Mouse (Mus musculus): ENCODE data around the gene Dolpp1. TPM values are rescaled to one million over a fixed set of nuclear protein-coding genes. Genes with fewer than 3 reads are reported as not detected.
"Not testable (repeated sequence)": the region's sequence is repeated elsewhere in the genome, so short reads cannot be mapped to it uniquely, and the experiment has no call there.

Gene Dolpp1
- polyA plus RNA-seq, 1 experiment from 2014 or later: 19.5 TPM

DNA sequence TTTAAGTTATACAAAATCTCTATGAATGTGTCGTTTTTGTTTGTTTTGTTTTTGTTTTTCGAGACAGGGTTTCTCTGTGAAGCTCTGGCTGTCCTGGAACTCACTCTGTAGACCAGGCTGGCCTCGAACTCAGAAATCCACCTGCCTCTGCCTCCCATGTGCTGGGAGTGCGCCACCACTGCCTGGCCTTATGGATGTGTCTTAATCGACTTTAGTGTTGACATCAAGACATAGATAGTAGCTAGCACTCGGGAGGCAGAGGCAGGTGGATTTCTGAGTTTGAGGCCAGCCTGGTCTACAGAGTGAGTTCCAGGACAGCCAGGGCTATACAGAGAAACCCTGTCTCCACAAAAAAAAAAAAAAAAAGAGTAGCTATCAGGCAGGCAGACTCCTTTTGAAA, 25.1 kb downstream of the Dolpp1 start:
- WGBS (ENCODE audit: insufficient replicate concordance): 68% methylated on average over 6 of the region's 6 CpGs
- H3K9ac ChIP-seq (ENCODE audit: low read depth, low read length): not testable (repeated sequence)

DNA sequence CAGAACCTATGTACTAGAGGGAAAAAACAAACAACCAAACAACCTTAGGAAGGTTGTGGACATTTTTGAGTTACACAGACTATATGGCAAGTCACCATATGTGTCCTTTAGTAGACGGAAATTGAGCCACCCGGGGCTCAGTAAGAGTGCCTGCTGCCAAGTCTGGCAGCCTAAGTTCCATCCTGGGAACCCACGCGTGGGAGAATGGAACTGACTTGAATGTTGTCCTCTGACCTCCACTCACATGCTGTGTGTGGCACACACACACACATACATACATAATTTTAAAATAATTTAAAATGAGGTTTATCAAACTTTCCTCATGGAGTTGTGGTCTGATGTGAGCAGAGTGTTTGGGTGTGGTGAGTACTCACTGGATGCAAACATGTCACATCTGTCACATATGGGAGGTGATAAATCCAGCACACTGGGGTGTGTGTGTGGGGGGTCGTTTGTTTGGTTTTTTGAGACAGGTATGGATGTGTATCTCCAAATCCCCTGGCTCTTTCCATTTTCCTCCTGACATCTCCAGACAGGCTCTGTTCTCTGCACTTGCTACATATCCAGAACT, 25.6 kb downstream of the Dolpp1 start:
- Histone ChIP-seq H3K4me1 (ENCODE audit: control insufficient read depth, insufficient read depth, low read length) (peaks cover 23% of the 10 kb centered on the region), H3K4me3 (ENCODE audit: low read depth, low read length) (no peak overlapping the region), H3K9ac (ENCODE audit: low read depth, low read length) (no peak overlapping the region), H3K9me3 (replicated peaks; ENCODE audit: control insufficient read depth, low read length) (no peaks in the 10 kb centered on the region), H3K36me3 (ENCODE audit: control insufficient read depth, insufficient read depth, low read length) (0 out of 2 replicates have a peak, but pooled peaks cover 3% of the 10 kb centered on the region), H3K27me3 (ENCODE audit: control insufficient read depth, insufficient read depth, low read length) (no peaks in the 10 kb centered on the region), H3K27ac (ENCODE audit: low read depth, low read length) (no peak overlapping the region), H3K4me2 (peak overlapping the region; percentile 90)
- no peak for ATAC-seq (replicated peaks; ENCODE audit: insufficient number of reproducible peaks, low FRiP score, low TSS enrichment)
- 71% methylated on average over 5 of the region's 5 CpGs for WGBS (ENCODE audit: insufficient replicate concordance)

More for the DNA sequence above, 25.1 kb downstream of the Dolpp1 start:
- peak overlapping the region; percentile 93; the same call in 1 of the 2 replicates for H3K4me3 ChIP-seq (ENCODE audit: low read depth, low read length)
- H3K9me3 ChIP-seq (replicated peaks; ENCODE audit: control insufficient read depth, low read length); H3K36me3 ChIP-seq (ENCODE audit: control insufficient read depth, insufficient read depth, low read length); H3K27ac ChIP-seq (ENCODE audit: low read depth, low read length); ATAC-seq (replicated peaks; ENCODE audit: insufficient number of reproducible peaks, low FRiP score, low TSS enrichment); H3K27me3 ChIP-seq (ENCODE audit: control insufficient read depth, insufficient read depth, low read length): not testable (repeated sequence)
- peak overlapping the region; percentile 90 for H3K4me2 ChIP-seq
- peaks cover 23% of the 10 kb centered on the region for H3K4me1 ChIP-seq (ENCODE audit: control insufficient read depth, insufficient read depth, low read length)

DNA sequence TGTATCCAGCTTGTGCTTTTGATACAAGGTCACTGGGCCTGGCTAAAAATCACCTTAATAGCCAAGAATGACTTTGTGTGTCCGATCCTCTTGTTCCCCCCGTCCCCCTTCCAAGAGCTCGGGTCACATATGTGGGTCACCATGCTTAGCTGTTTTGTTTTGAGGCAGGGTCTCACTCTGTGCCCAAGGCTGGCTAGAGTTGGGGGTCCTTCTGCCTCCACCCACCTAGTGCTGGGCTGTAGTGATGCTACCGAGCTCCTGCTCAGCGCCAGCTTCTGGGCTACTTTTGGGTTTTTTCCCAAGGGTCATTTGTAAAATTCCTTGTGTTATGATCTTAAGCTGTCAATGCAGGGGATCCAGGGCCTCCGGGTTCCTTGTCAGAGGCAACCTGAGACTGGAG, 26.2 kb downstream of the Dolpp1 start:
- no peak overlapping the region for H3K4me3 ChIP-seq (ENCODE audit: low read depth, low read length)
- peaks cover 23% of the 10 kb centered on the region for H3K4me1 ChIP-seq (ENCODE audit: control insufficient read depth, insufficient read depth, low read length)
- H3K9ac ChIP-seq (ENCODE audit: low read depth, low read length): 0 out of 2 replicates have a peak overlapping the region, but pooled peaks have one; percentile 43
- WGBS (ENCODE audit: insufficient replicate concordance): 80% methylated on average over 6 of the region's 6 CpGs
- H3K9me3 ChIP-seq (replicated peaks; ENCODE audit: control insufficient read depth, low read length): no peaks in the 10 kb centered on the region
- no peaks in the 10 kb centered on the region for H3K27me3 ChIP-seq (ENCODE audit: control insufficient read depth, insufficient read depth, low read length)
- H3K36me3 ChIP-seq (ENCODE audit: control insufficient read depth, insufficient read depth, low read length): no peaks in the 10 kb centered on the region
- ATAC-seq (replicated peaks; ENCODE audit: insufficient number of reproducible peaks, low FRiP score, low TSS enrichment): no peak
- H3K27ac ChIP-seq (ENCODE audit: low read depth, low read length): no peak overlapping the region
- H3K4me2 ChIP-seq: peak overlapping the region; percentile 90

DNA sequence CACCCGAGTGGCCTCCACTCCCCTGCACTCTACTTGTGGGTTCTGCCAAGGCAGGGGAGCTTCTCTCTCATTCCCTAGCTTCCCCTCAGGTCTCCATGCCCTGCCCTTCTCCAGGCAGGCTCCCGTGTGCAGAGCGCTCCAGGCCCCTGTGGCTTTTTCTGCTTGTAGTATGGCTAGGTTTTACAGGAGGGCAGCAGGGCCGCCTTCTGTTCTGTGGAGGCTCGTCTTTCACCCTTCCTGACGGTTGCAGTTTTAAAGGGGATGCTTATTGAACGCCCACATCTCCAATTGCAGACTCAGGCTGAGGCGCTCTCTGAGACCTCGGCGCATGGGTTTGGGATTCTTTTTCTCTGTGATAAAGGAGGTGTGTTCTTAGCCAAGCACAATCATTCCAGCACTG, 27.1 kb downstream of the Dolpp1 start:
- Histone ChIP-seq H3K27ac (ENCODE audit: low read depth, low read length) (peak overlapping the region; percentile 47; the same call in 1 of the 2 replicates), H3K9ac (ENCODE audit: low read depth, low read length) (peak overlapping the region; percentile 43; the same call in 1 of the 2 replicates), H3K27me3 (ENCODE audit: control insufficient read depth, insufficient read depth, low read length) (no peaks in the 10 kb centered on the region), H3K4me3 (ENCODE audit: low read depth, low read length) (peak overlapping the region; percentile 3; the same call in 1 of the 2 replicates), H3K36me3 (ENCODE audit: control insufficient read depth, insufficient read depth, low read length) (no peaks in the 10 kb centered on the region), H3K4me2 (peak overlapping the region; percentile 90), H3K4me1 (ENCODE audit: control insufficient read depth, insufficient read depth, low read length) (peaks cover 23% of the 10 kb centered on the region), H3K9me3 (replicated peaks; ENCODE audit: control insufficient read depth, low read length) (no peaks in the 10 kb centered on the region)
- 32% methylated on average over 10 of the region's 10 CpGs for WGBS (ENCODE audit: insufficient replicate concordance)
- no peak for ATAC-seq (replicated peaks; ENCODE audit: insufficient number of reproducible peaks, low FRiP score, low TSS enrichment)

DNA sequence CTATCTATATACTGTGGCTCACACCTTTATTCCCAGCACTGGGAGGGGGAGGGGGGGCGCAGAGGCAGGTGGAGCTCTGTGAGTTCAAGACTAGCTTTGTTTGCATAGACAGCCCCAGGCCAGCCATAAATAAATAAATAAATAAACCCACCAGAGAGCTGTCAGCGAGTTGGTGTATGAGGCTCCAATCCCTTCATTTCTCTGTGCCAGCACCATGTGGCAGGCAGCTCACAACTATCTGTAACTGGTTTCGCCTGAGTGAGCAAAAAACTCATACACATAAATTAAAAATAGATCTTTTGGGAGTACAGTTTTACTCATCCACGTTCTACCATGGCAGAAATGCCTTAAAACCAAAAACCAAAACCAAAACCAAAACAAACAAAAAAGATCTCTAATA, 29.4 kb downstream of the Dolpp1 start:
- 87% methylated on average over 4 of the region's 4 CpGs for WGBS (ENCODE audit: insufficient replicate concordance)
- Histone ChIP-seq H3K4me2 (no peak overlapping the region), H3K36me3 (ENCODE audit: control insufficient read depth, insufficient read depth, low read length) (no peaks in the 10 kb centered on the region), H3K27me3 (ENCODE audit: control insufficient read depth, insufficient read depth, low read length) (no peaks in the 10 kb centered on the region), H3K9ac (ENCODE audit: low read depth, low read length) (no peak overlapping the region), H3K9me3 (replicated peaks; ENCODE audit: control insufficient read depth, low read length) (no peaks in the 10 kb centered on the region), H3K4me3 (ENCODE audit: low read depth, low read length) (no peak overlapping the region), H3K4me1 (ENCODE audit: control insufficient read depth, insufficient read depth, low read length) (peaks cover 18% of the 10 kb centered on the region), H3K27ac (ENCODE audit: low read depth, low read length) (no peak overlapping the region)
- no peak for ATAC-seq (replicated peaks; ENCODE audit: insufficient number of reproducible peaks, low FRiP score, low TSS enrichment)

DNA sequence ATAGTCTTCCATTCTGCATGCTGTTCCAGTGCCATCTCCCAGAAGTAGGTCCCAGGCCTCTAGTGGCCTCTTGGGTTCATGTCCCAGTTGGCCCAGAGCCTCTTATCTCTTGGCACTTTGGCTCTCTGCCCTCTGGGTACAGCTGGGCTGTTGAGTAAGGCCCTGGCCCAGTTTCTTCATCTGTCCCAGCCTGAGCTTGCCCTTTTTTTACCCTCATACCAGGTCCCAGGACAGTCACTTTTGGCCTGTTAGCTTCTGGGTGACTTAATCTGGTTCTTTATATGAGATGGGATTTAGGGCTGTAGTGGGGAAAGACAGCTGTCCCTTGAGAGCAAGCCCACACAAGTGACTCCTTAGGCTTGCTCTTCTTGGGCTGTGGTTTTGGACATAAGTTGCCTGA, 37.1 kb downstream of the Dolpp1 start:
- Histone ChIP-seq H3K4me1 (ENCODE audit: control insufficient read depth, insufficient read depth, low read length) (no peaks in the 10 kb centered on the region), H3K9ac (ENCODE audit: low read depth, low read length) (no peak overlapping the region), H3K9me3 (replicated peaks; ENCODE audit: control insufficient read depth, low read length) (no peaks in the 10 kb centered on the region), H3K27me3 (ENCODE audit: control insufficient read depth, insufficient read depth, low read length) (no peaks in the 10 kb centered on the region), H3K36me3 (ENCODE audit: control insufficient read depth, insufficient read depth, low read length) (peaks cover 45% of the 10 kb centered on the region), H3K4me3 (ENCODE audit: low read depth, low read length) (no peak overlapping the region), H3K27ac (ENCODE audit: low read depth, low read length) (no peak overlapping the region), H3K4me2 (no peak overlapping the region)
- no peak for ATAC-seq (replicated peaks; ENCODE audit: insufficient number of reproducible peaks, low FRiP score, low TSS enrichment)

DNA sequence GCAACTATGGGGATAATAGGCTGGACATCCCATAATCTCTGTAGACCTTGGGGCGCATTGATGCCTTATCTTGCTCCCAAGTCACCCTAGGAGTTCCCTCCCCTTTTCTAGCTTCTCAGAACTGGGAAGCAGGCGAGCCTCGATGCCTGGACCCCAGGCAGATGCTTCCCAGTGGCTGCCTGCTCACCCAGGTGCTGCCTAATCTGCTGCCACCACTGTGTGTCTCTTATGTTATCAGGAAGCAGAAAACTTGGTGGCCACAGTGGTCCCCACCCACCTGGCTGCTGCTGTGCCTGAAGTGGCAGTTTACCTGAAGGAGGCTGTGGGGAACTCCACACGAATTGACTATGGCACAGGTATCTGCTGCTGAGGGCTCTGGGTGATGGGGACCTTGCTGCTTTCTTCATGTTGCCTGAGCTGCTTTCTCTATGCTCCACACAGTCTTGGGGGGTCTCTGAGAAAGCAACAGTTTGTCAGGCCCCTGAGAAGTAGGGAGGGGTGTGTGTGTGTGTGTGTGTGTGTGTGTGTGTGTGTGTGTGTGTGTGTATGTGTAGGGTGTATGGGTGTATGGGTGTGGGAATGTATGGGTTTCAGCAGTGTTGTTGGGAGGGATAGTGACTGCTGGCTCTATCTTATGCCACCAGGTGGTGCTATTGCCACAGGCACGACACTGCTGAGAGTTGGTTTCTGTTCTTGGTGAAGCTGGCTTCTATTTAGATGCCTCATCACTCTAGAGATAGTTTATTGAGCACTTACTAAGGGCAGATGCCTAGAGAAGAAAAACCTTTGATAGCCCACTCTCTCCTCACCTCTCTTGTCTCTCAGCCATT, 43.5 kb downstream of the Dolpp1 start:
- WGBS (ENCODE audit: insufficient replicate concordance): 47% methylated on average over 5 of the region's 5 CpGs

DNA sequence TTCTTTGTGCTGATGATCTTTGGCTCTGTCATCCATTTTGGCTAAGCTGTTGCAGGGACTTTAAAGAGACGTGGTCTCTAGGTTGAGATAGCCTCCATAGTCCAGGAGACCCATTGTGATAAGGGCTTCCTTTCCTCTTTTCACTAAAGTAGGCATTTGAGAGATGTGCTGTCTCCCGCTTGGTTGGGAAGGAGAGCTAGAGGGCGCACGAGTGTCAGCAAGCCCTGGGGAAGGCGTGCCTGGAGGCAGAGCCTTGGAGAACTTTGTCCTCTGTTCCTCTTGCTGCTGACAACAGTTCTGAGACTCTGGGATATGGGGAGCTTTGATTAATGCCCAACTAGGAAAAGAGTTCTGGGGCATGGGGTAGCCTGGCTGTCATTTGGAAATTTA, 44.1 kb downstream of the Dolpp1 start:
- Histone ChIP-seq H3K36me3 (ENCODE audit: control insufficient read depth, insufficient read depth, low read length) (peaks cover 44% of the 10 kb centered on the region), H3K9ac (ENCODE audit: low read depth, low read length) (no peak overlapping the region), H3K4me1 (ENCODE audit: control insufficient read depth, insufficient read depth, low read length) (peaks cover 23% of the 10 kb centered on the region), H3K27me3 (ENCODE audit: control insufficient read depth, insufficient read depth, low read length) (no peaks in the 10 kb centered on the region), H3K4me2 (no peak overlapping the region), H3K9me3 (replicated peaks; ENCODE audit: control insufficient read depth, low read length) (no peaks in the 10 kb centered on the region), H3K4me3 (ENCODE audit: low read depth, low read length) (no peak overlapping the region), H3K27ac (ENCODE audit: low read depth, low read length) (no peak overlapping the region)
- WGBS (ENCODE audit: insufficient replicate concordance): 60% methylated on average over 5 of the region's 5 CpGs
- no peak for ATAC-seq (replicated peaks; ENCODE audit: insufficient number of reproducible peaks, low FRiP score, low TSS enrichment)

More for the DNA sequence above, 43.5 kb downstream of the Dolpp1 start:
- Histone ChIP-seq H3K27ac (ENCODE audit: low read depth, low read length) (no peak overlapping the region), H3K36me3 (ENCODE audit: control insufficient read depth, insufficient read depth, low read length) (peaks cover 49% of the 10 kb centered on the region), H3K9ac (ENCODE audit: low read depth, low read length) (no peak overlapping the region), H3K27me3 (ENCODE audit: control insufficient read depth, insufficient read depth, low read length) (no peaks in the 10 kb centered on the region), H3K4me2 (no peak overlapping the region), H3K4me3 (ENCODE audit: low read depth, low read length) (no peak overlapping the region), H3K4me1 (ENCODE audit: control insufficient read depth, insufficient read depth, low read length) (peaks cover 17% of the 10 kb centered on the region), H3K9me3 (replicated peaks; ENCODE audit: control insufficient read depth, low read length) (no peaks in the 10 kb centered on the region)
- no peak for ATAC-seq (replicated peaks; ENCODE audit: insufficient number of reproducible peaks, low FRiP score, low TSS enrichment)
